Mouse (Mus musculus) forebrain, embryonic 12.5 days (tissue): Measurements from ENCODE around the gene Dtnbp1. TPM values are rescaled to one million over a fixed set of nuclear protein-coding genes. Genes with fewer than 3 reads are reported as not detected.

Experiments used
- ATAC-seq: fragments of 200-750 bp; cut with Nextera tagmentation; 2 replicates; pipeline ENCODE4 v1.8.0; 2017; ENCODE audit warnings: moderate TSS enrichment; ENCODE audit not compliant: low FRiP score
- H3K27ac ChIP-seq: fragments of 300-500 bp; sonication (generic); 2 replicates; pipeline ENCODE4 v1.5.1; 2016; ENCODE audit warnings: mild to moderate bottlenecking
- H3K27me3 ChIP-seq: fragments of 300-500 bp; sonication (generic); 2 replicates; pipeline ENCODE4 v1.6.1; 2016; ENCODE audit warnings: mild to moderate bottlenecking
- H3K36me3 ChIP-seq: fragments of 300-500 bp; sonication (generic); replicated peaks from 2 replicates; pipeline ENCODE4 v1.6.1; 2016; ENCODE audit warnings: mild to moderate bottlenecking
- H3K4me1 ChIP-seq: fragments of 300-500 bp; sonication (generic); 2 replicates; pipeline ENCODE4 v1.6.1; 2016
- H3K4me2 ChIP-seq: fragments of 300-500 bp; sonication (generic); 2 replicates; pipeline ENCODE4 v1.6.1; 2016; ENCODE audit warnings: mild to moderate bottlenecking, moderate library complexity
- H3K4me3 ChIP-seq: fragments of 300-500 bp; sonication (generic); replicated peaks from 2 replicates; pipeline ENCODE4 v1.5.1; 2016; ENCODE audit warnings: mild to moderate bottlenecking
- H3K9ac ChIP-seq: fragments of 300-500 bp; sonication (generic); 2 replicates; pipeline ENCODE4 v1.6.1; 2016; ENCODE audit warnings: mild to moderate bottlenecking
- H3K9me3 ChIP-seq: fragments of 300-500 bp; sonication (generic); 2 replicates; pipeline ENCODE4 v1.6.1; 2016
- WGBS: fragments of 180-500 bp; shearing (Covaris S2); methylation state at CpG from one replicate; pipeline ENCODE4 v1.1.7; 2016; 5-methylcytosine and 5-hydroxymethylcytosine counted together
- polyA plus RNA-seq: library from polyadenylated mRNA; unstranded; fragments of >200 nt; fragmentation: Nextera tagmentation; extraction: Ambion mirVana; gene quantifications from 2 replicates; pipeline ENCODE4 v1.2.1, GENCODE M21; 2016

Gene Dtnbp1
- 86.7 and 87.1 TPM in 2 replicates for polyA plus RNA-seq

DNA sequence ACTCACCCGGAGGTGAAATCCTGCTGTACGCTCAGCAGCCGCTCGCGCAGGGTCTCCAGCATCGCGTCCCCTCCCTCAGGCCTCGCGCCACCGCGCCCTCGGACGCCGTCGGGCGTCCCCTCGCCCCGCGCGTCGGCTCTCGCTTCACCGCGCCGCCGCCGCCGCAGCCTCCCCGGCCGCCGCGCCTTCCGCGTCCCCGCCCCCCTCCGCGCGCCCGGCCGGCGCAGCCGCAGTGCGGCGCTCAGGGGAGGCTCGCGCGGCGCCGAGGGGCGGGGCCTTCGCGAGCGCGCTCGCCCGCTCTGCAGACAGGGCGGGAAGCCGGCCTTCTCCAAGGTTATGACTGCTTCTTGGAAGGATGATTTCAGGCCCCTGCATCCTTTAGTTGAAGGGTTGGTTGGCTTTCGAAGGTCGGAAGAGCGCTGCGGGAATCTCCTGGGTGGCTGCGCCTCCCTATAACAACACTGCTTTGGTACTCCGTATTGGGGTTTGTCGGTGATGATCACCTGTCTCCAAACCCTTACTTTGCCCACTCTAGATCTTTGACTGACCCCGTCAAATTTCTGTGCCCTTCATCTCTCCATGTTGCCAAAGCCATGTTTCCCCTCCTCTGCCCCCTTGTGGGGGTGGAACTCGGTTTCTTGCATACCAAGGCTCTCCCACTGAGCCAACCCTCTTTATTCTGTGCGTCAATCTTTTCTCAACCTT is at the start of gene Dtnbp1:
TSS of gene Dtnbp1 (minus strand) at position 237 of the 705 bp plus-strand sequence.
- under 1% methylated on average over 64 of the region's 68 CpGs for WGBS
- Histone ChIP-seq H3K4me1 (peaks cover 21% of the 10 kb centered on the region), H3K36me3 (0 out of 2 replicates have a peak, but pooled peaks cover 4% of the 10 kb centered on the region), H3K4me3 (peak within 1 kb of the TSS; percentile 85), H3K9ac (peak within 1 kb of the TSS; percentile 80), H3K4me2 (peak within 1 kb of the TSS; percentile 67), H3K27me3 (no peaks in the 10 kb centered on the region), H3K9me3 (no peaks in the 10 kb centered on the region), H3K27ac (peak within 1 kb of the TSS; percentile 63)
- peak; percentile 90 for ATAC-seq

DNA sequence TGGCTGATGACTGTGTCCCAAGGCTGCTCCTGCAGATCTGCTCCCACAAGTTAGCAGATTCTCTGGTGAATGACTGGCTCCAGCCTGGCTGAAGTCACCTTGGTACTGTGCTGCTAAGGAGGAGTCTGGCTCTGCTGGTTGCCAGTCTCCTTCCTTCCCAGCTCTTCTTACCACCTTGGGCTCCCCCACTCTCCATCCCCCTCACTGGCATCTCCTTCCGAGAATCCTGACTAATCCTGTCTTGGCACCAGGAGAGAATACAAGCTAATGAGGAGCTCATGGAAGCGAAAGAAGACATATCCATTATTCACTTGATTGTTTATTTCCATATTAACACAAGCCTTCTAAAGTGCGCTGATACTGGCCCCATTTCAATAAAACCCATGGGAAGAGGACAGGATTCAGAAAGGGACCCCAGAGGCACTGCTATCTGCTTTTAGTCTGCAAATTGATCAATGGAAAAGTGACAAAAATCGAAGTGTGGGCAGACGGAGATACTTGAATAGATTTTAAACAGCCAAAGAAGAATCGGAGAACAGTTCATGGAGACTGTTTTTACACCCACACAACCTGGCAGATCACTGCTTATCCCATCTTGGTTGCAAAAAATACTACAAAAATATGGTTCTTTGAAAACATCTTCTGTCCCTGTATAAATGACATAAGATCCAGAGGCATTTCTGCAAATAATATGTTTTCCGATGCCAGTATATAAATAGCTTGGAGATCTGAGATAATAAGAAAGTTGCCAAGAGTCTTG is 47.5 kb upstream of the Dtnbp1 start:
- Histone ChIP-seq H3K4me3 (no peak overlapping the region), H3K27ac (no peak overlapping the region), H3K9ac (no peak overlapping the region), H3K27me3 (no peaks in the 10 kb centered on the region), H3K9me3 (no peaks in the 10 kb centered on the region), H3K36me3 (no peaks in the 10 kb centered on the region), H3K4me1 (no peaks in the 10 kb centered on the region), H3K4me2 (no peak overlapping the region)
- no peak for ATAC-seq
- 78% methylated on average over 7 of the region's 7 CpGs for WGBS

GRCm38 (mm10) chr13:45043466-45043865 is 41.5 kb upstream of the Dtnbp1 start:
- Histone ChIP-seq H3K4me3 (no peak overlapping the region), H3K27ac (no peak overlapping the region), H3K36me3 (no peaks in the 10 kb centered on the region), H3K4me2 (no peak overlapping the region), H3K9ac (no peak overlapping the region), H3K9me3 (no peaks in the 10 kb centered on the region), H3K27me3 (no peaks in the 10 kb centered on the region), H3K4me1 (no peaks in the 10 kb centered on the region)
- 72% methylated on average over 3 of the region's 3 CpGs for whole genome bisulfite sequencing
- ATAC-seq = no peak

DNA sequence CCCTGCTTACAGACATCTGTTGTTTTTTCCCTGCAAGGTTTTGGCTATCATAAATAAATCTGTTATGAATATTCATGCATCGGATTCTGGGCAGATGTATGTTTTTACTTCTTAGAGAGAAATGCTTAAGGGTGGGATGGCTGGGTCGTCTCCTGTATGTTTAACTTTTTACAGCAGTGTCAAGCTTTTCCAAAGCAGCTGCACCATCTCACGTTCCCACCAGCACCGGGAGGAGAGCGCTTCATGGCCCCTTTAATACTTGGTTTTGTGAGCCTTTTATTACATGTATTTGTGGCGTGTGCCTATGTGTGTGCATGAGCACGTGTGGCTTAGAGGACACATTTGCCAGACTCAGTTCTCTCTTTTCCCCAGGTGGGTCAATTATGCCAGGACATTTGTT is 38.8 kb upstream of the Dtnbp1 start:
- H3K36me3 ChIP-seq = no peaks in the 10 kb centered on the region

DNA sequence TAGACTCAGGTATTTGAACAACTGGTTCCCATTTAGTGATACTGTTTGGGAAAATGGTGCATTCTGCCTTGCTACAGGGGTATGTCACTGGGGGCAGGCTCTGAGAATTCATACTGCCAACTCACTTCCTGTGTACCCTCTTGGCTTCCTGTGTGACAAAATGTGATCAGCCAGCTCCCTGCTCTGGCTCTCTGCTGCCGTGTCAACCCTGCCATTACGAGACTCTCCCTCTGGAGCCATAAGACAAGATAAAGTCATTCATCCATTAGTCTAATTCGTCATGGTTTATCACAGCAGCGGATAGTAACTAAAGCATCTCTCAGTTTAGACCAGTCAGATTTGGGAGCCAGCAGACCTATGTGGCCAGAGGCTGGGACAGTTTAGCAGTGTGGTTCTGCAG is 38.2 kb upstream of the Dtnbp1 start:
- Histone ChIP-seq H3K4me3 (no peak overlapping the region), H3K4me1 (no peaks in the 10 kb centered on the region), H3K27me3 (no peaks in the 10 kb centered on the region), H3K9me3 (no peaks in the 10 kb centered on the region), H3K36me3 (no peaks in the 10 kb centered on the region), H3K4me2 (no peak overlapping the region), H3K9ac (no peak overlapping the region), H3K27ac (no peak overlapping the region)
- WGBS = 79% methylated on average over 4 of the region's 4 CpGs
- no peak for ATAC-seq

More for the DNA sequence above, 38.8 kb upstream of the Dtnbp1 start:
- Histone ChIP-seq H3K9ac (no peak overlapping the region), H3K27me3 (no peaks in the 10 kb centered on the region), H3K4me3 (no peak overlapping the region), H3K4me1 (no peaks in the 10 kb centered on the region), H3K9me3 (no peaks in the 10 kb centered on the region), H3K27ac (no peak overlapping the region), H3K4me2 (no peak overlapping the region)
- no peak for ATAC-seq
- WGBS = 85% methylated on average over 7 of the region's 7 CpGs

DNA sequence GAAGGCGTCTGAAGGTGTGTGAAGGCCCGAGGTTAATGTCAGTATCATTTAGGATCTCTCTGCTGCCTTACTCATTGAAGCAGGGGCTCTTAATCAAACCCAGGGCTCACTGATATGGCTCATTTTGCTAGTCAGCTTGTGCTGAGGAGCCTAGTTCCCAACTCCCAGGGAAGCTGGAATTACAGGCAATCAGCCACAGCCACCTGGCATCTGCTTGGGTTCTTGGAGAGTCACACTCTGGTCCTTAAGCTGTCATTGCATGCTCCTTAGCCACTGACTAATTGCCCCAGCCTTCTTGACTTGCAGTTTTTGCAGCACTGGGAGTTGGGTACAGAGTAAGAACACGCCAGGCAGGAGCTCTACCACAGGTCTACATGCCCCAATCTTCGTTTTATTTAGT is 34.5 kb upstream of the Dtnbp1 start:
- H3K36me3 ChIP-seq = no peaks in the 10 kb centered on the region
- H3K4me3 ChIP-seq = no peak overlapping the region
- ATAC-seq = no peak
- H3K9ac ChIP-seq = no peak overlapping the region
- no peak overlapping the region for H3K4me2 ChIP-seq
- no peaks in the 10 kb centered on the region for H3K4me1 ChIP-seq
- WGBS = 91% methylated on average over 4 of the region's 4 CpGs
- no peaks in the 10 kb centered on the region for H3K27me3 ChIP-seq
- H3K27ac ChIP-seq = no peak overlapping the region
- H3K9me3 ChIP-seq = no peaks in the 10 kb centered on the region

DNA sequence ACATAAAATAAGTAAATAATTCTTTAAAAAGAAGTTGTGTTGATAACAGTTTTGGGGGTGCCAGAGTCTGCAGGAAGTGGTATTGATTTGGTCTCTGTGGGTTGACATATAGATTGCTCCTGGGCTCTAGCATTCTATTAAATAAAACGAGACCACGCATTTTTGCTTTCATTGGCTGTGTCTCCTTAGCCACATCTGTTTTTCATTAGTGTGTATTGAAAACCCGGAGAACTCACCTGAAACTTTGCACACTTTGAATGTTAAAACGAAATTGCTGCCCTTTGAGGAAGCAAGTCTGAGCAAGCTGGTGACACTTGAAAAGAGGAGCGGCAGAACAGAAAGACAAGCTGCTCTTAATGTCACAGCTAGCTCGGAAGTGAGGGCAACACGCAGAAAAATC is 32.8 kb upstream of the Dtnbp1 start:
- WGBS = 72% methylated on average over 7 of the region's 7 CpGs
- no peak overlapping the region for H3K27ac ChIP-seq
- H3K9me3 ChIP-seq = no peaks in the 10 kb centered on the region
- ATAC-seq = no peak
- no peaks in the 10 kb centered on the region for H3K27me3 ChIP-seq
- H3K4me1 ChIP-seq = no peaks in the 10 kb centered on the region
- H3K4me3 ChIP-seq = no peak overlapping the region
- no peaks in the 10 kb centered on the region for H3K36me3 ChIP-seq
- H3K4me2 ChIP-seq = no peak overlapping the region
- no peak overlapping the region for H3K9ac ChIP-seq

GRCm38 (mm10) chr13:45033360-45033759 is 31.4 kb upstream of the Dtnbp1 start:
- Histone ChIP-seq H3K27ac (no peak overlapping the region), H3K4me2 (no peak overlapping the region), H3K9me3 (no peaks in the 10 kb centered on the region), H3K9ac (no peak overlapping the region), H3K4me3 (no peak overlapping the region), H3K36me3 (no peaks in the 10 kb centered on the region), H3K27me3 (no peaks in the 10 kb centered on the region), H3K4me1 (no peaks in the 10 kb centered on the region)
- no peak for ATAC-seq
- WGBS = 89% methylated on average over 10 of the region's 10 CpGs

DNA sequence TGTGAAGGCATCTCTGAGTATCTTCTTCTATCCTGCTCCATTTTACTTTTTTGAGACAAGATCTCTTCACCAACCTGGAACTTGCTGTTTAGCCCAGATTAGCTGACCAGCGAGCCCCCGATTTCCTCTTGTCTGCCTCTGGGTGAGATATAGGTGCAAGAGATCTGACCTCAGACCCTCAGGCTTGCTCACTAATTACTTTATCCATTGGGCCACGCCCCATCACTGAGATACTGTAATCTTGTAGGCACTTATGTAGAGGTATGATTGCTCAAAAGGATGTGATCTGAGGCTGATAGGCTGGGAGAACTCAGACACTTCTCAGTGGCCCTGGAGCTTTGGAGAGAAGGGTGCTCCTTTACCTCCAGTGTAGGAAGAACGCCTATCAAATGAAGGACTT is 30.5 kb upstream of the Dtnbp1 start:
- Histone ChIP-seq H3K9me3 (no peaks in the 10 kb centered on the region), H3K36me3 (no peaks in the 10 kb centered on the region), H3K9ac (no peak overlapping the region), H3K27ac (no peak overlapping the region), H3K27me3 (no peaks in the 10 kb centered on the region), H3K4me1 (no peaks in the 10 kb centered on the region), H3K4me2 (no peak overlapping the region), H3K4me3 (no peak overlapping the region)
- no peak for ATAC-seq
- WGBS = 91% methylated on average over 4 of the region's 4 CpGs

GRCm38 (mm10) chr13:45031748-45032147 is 29.8 kb upstream of the Dtnbp1 start:
- ATAC-seq = no peak
- Histone ChIP-seq H3K4me3 (no peak overlapping the region), H3K27me3 (no peaks in the 10 kb centered on the region), H3K4me2 (no peak overlapping the region), H3K9me3 (no peaks in the 10 kb centered on the region), H3K27ac (no peak overlapping the region), H3K9ac (no peak overlapping the region), H3K4me1 (no peaks in the 10 kb centered on the region), H3K36me3 (no peaks in the 10 kb centered on the region)
- 82% methylated on average over 7 of the region's 7 CpGs for WGBS

DNA sequence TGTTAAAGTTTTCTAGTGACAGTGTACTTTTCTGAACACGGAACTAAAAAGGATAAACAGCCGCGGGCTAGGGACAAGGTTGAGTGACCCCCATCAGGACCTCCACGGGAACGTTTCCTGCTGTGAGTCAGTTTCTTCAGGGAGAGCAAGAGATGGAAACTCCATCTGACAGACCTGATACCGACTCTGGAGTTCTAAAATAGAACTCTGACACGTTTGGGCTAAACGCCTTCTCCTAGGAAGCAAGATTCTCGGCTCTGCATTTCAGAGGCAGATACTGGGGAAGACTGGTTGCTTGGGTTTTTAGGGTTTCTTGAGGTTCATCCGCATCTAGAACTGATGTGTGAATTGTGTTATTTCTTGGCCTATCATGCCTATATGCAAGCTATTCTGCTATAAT is 29.4 kb upstream of the Dtnbp1 start:
- ATAC-seq = no peak
- H3K9ac ChIP-seq = no peak overlapping the region
- H3K4me3 ChIP-seq = no peak overlapping the region
- H3K27me3 ChIP-seq = no peaks in the 10 kb centered on the region
- H3K4me1 ChIP-seq = no peaks in the 10 kb centered on the region
- H3K27ac ChIP-seq = no peak overlapping the region
- H3K9me3 ChIP-seq = no peaks in the 10 kb centered on the region
- WGBS = 79% methylated on average over 10 of the region's 10 CpGs
- H3K4me2 ChIP-seq = no peak overlapping the region
- no peaks in the 10 kb centered on the region for H3K36me3 ChIP-seq

- Histone ChIP-seq H3K36me3 (no peaks in the 10 kb centered on the region), H3K9me3 (no peaks in the 10 kb centered on the region), H3K4me2 (no peak overlapping the region), H3K9ac (no peak overlapping the region), H3K4me3 (no peak overlapping the region), H3K27ac (no peak overlapping the region), H3K27me3 (no peaks in the 10 kb centered on the region), H3K4me1 (no peaks in the 10 kb centered on the region)
- ATAC-seq = no peak
- 16% methylated on average over 12 of the region's 12 CpGs for WGBS
Measured at GRCm38 (mm10) chr13:45030830-45031229, 28.9 kb upstream of the Dtnbp1 start.

- no peak for ATAC-seq
- Histone ChIP-seq H3K9ac (no peak overlapping the region), H3K4me2 (no peak overlapping the region), H3K36me3 (no peaks in the 10 kb centered on the region), H3K9me3 (no peaks in the 10 kb centered on the region), H3K4me1 (no peaks in the 10 kb centered on the region), H3K4me3 (no peak overlapping the region), H3K27me3 (no peaks in the 10 kb centered on the region), H3K27ac (no peak overlapping the region)
- WGBS = 93% methylated on average over 1 of the region's 1 CpGs
Measured at GRCm38 (mm10) chr13:45029791-45030190, 27.8 kb upstream of the Dtnbp1 start.
